Mouse (Mus musculus) urinary bladder, postnatal 10 days (tissue): ENCODE results near the gene Wnt6.

Experiments used
- DNase-seq: peaks from one replicate; pipeline ENCODE4 v3.0.0; 2022; ENCODE audit warnings: low spot score

Wnt6 gene

GRCm38 (mm10) chr1:74775816-74776215 is 4.1 kb downstream of the Wnt6 start:
- no peak for DNase-seq

DNA sequence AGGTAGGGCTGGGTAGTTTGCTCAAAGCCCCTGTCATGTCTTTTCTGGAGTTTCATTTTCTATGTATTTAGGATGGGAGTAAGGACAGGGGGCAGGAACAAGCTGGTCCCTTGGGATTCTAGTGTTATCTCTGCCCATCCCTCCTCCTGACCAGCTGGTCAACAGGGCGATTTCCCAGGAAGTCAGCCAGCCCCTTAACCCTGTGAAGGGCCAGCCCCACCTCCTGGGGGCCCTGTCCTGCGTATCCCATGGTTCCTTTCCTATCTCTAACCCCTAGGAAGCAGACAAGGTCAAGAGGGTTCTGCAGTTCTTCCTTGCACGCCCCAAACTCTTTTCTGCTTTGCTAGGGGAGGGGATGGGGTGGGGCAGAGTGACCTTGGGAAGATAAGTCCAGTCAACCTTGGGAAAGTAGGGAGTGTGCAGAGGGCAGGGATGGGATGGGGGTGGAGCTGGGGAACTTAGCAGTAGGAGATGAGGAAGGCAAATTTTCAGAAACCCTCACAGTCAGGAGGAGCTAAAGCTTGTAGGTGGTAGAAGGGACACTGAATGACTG is 7.3 kb downstream of the Wnt6 start:
- DNase-seq = no peak

GRCm38 (mm10) chr1:74782045-74782444 is 10.4 kb downstream of the Wnt6 start:
- no peak for DNase-seq

- no peak for DNase-seq
Observed at GRCm38 (mm10) chr1:74783554-74783953, 11.9 kb downstream of the Wnt6 start.

GRCm38 (mm10) chr1:74784041-74784759 is 12.5 kb downstream of the Wnt6 start:
- DNase-seq = no peak

GRCm38 (mm10) chr1:74787846-74788245 is 16.2 kb downstream of the Wnt6 start:
- no peak for DNase-seq

DNA sequence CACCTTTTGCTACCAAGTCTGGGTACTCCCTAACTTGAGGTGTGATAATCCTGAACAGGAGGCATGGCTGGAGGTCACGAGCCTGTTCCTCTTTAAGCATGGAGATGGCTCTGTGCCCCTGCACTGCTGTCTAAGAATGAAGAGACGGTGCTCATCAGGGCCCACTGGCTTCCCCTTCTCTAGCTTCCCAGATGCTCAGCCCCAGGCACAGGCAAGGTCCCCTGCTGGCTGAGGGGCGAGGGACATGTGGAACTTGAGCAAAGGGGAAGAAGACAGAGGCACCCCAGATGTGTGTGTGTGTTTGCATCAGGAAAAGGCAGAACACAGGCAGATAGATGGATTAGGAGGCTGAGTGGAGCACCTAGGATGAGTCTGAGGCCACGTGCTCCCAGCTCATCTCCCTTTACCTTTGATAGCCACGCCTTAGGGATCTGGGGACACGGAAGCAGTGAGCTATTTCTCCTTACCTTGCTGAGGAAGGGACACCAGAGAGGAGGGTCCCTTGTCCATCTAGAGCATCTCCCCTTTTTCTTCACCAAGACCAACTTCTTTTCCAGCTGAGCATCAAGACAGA is 17.0 kb downstream of the Wnt6 start:
- DNase-seq = no peak

- DNase-seq = no peak
Observed at GRCm38 (mm10) chr1:74790095-74790494, 18.4 kb downstream of the Wnt6 start.

DNA sequence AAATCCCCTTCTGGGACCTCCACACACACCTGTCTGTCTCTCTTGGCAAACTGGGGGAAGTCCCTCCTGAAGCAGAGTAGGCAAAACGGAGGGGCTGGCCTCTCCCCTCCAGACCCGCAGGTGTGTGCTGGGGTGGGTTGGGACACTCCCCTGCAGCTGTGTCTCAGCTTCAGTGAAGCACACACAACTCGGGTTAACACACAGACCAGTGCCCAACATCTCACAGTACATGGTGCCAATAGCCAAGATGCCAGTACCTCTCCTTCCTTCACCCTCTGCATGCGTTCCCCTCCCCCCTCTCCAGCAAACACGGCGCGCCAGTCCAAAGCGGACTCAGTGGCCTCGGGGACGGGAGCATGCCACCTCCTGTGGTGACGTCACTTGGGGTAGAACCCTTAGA is 19.6 kb downstream of the Wnt6 start, which contains the start of gene Wnt10a:
Wnt10a (plus strand) TSS at position 268 of the 400 bp plus-strand sequence.
- DNase-seq = no peak

- no peak for DNase-seq
Observed at GRCm38 (mm10) chr1:74792831-74793660, 21.4 kb downstream of the Wnt6 start.

GRCm38 (mm10) chr1:74794487-74795144 is 22.9 kb downstream of the Wnt6 start:
- no peak for DNase-seq

DNA sequence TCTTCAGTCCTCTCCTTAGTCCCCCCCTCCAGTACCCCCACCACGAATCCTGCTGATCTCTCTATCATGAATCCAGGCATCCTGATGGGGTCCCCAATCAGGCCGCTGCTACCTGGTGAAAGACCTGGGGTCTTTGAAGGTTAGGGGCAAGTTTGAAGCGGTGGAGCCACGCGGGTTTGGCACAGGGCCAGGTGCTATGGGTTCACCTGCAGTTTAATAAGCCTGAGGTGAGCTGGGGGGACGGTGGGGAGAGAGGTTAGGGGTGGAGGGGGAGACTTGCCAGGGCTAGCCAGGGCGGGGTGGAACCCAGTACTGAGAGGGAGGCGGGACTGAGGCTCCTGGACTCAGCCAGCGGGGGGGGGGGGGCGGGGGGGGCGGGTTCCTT is 23.4 kb downstream of the Wnt6 start:
- no peak for DNase-seq

DNA sequence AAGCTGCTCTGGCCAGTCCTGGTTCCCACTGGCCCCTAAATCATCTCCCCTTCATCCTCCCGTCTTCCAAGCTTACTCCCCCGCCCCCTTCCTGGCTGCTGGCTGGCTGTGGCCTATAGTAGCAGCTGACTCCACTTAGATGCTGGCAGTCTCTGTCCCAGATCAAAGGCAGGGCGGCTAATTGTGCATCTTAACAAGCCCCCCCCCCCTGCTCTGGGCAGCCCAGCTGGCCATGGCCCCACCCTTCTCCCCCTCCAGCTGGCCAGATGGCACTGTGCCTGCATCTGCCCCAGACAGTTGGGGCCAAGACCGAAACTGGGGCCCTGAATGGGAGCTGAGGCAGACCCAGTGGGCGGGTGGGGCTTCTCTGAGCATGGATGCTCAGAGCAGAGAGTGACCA is 25.8 kb downstream of the Wnt6 start:
- DNase-seq = no peak

GRCm38 (mm10) chr1:74800424-74800888 is 28.8 kb downstream of the Wnt6 start:
- no peak for DNase-seq

- no peak for DNase-seq
Observed at GRCm38 (mm10) chr1:74801631-74802140, 30.0 kb downstream of the Wnt6 start.

- no peak for DNase-seq
Observed at GRCm38 (mm10) chr1:74802795-74803656, 31.3 kb downstream of the Wnt6 start.

- DNase-seq = no peak
Observed at GRCm38 (mm10) chr1:74804211-74804870, 32.6 kb downstream of the Wnt6 start.

DNA sequence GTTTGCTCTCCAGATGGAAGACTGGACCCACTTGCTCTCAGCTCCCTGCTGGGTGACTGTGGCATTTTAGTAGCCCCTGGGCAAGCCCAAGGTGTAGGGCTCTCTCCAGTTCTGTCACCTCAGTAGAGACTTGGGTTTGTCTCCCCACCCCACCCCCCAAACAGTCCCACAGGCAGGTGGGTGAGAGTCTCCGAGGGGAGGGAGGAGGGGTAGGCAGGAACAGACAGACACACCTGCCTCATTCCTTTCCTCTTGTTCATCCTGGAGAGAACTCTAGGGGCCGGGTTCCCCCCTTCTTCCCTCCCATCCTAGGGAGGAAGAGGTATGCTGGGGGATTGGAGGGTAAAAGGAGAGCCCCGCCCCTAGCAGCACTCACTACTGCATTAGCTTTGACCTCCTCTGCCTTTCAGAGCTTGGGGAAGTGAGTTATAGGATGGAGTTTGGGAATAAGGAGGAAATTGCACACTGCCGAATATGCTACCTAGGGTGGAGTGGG is 33.7 kb downstream of the Wnt6 start:
- DNase-seq = no peak

DNA sequence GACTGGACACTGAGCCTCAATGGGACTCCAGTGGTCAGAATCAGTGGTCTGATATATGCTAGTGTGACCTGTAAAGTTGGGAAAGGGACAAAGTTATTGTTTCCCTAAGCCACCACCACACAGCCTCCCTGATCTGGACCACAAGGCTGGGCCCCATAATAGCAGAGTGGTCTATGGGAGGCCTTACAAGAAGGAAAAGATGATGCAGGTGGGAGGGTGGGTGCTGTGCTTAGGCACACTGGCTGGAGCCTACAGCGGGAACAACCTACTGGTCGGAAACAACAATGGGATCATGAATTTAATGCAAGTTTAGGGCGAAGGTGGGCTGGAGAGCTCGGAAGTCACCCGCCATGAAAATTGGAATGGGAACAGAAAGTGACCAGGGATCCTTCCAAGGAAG is 34.2 kb downstream of the Wnt6 start:
- DNase-seq = no peak
